Mouse (Mus musculus): ENCODE results near the gene Psma7. TPM values are rescaled to one million over a fixed set of nuclear protein-coding genes. Genes with fewer than 3 reads are reported as not detected.

Psma7 gene
- polyA plus RNA-seq (2012; fragmentation: generic; extraction: Trizol), result 395 TPM

DNA sequence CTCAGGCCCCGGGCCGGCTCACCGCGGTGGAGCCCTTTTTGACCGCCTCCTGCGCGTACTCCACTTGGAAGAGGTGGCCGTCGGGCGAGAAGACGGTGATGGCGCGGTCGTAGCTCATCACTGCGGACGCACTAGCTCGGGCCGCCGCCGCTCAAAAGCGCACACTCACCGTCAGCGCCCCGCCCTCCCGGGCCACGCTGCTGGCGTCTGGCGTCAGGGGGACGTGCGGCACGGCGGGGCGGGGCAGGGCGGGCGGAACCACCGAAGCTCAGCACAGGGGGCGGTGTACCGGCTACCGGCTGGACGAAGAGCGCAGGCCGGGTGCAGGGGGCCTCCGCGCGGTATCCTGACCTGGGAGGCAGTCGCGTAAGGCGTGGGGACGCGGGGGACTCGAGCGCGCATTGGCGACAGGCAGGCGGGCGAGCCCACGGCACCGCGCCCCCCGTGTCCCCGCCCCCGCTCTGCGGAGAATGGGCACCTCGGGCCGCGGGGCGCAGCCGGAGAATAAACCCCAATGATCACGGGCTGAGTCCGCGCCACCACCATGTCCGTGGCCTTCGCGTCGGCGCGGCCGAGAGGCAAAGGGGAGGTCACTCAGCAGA, at the start of gene Psma7, which contains the start of gene Ss18l1:
Gene Psma7, minus strand, starts transcription at position 178 of the 602 bp plus-strand sequence.
Gene Ss18l1, plus strand, starts transcription at position 254 of the 602 bp plus-strand sequence.
- H3ac ChIP-seq (ENCODE audit: control insufficient read depth, insufficient read length), result peak within 1 kb of the TSS; percentile 80
- peaks cover 14% of the 10 kb centered on the region for H3K36me3 ChIP-seq (ENCODE audit: control insufficient read depth, insufficient read depth)
- peaks cover 51% of the 10 kb centered on the region for H3K79me2 ChIP-seq (ENCODE audit: control insufficient read depth, insufficient read depth)
- H3K4me3 ChIP-seq, result peak within 1 kb of the TSS; percentile 71
- TF ChIP-seq MYOD1 (IDR thresholded peaks at IDR 0.05; ENCODE audit: control insufficient read depth in 1 of 3, insufficient read length in 2 of 3, low read depth in 2 of 3) (peak in 1 of 3 experiments; percentile 50), TCF3 (IDR thresholded peaks at IDR 0.05; ENCODE audit: insufficient read length, low read depth) (no peak), MAX (IDR thresholded peaks at IDR 0.05; ENCODE audit: low read depth) (no peak), SRF (IDR thresholded peaks at IDR 0.05; ENCODE audit: control insufficient read depth, insufficient read length, low read depth) (no peak), REST (IDR thresholded peaks at IDR 0.05; ENCODE audit: insufficient read depth, insufficient read length) (no peak), MYOG (IDR thresholded peaks at IDR 0.05; ENCODE audit: control insufficient read depth in 1 of 3, insufficient read depth in 1 of 3, insufficient read length in 2 of 3, low read depth in 2 of 3) (peak in 1 of 3 experiments; percentile 2), POLR2A (IDR thresholded peaks at IDR 0.05; ENCODE audit: insufficient read length, low read depth) (peak; percentile 94), USF1 (IDR thresholded peaks at IDR 0.05; ENCODE audit: low read depth) (no peak), POLR2AphosphoS2 (IDR thresholded peaks at IDR 0.05; ENCODE audit: insufficient read length, low read depth) (peak; percentile 94), E2F4 (IDR thresholded peaks at IDR 0.05; ENCODE audit: insufficient read depth) (peak; percentile 5), TCF12 (IDR thresholded peaks at IDR 0.05; ENCODE audit: insufficient read depth, poor library complexity, severe bottlenecking) (no peak), CEBPB (IDR thresholded peaks at IDR 0.05; ENCODE audit: insufficient read depth, poor library complexity, severe bottlenecking) (no peak)
- H3K27me3 ChIP-seq (ENCODE audit: control insufficient read depth, insufficient read depth, insufficient read length), result no peaks in the 10 kb centered on the region
- H3K4me2 ChIP-seq (ENCODE audit: low read depth), result peak within 1 kb of the TSS; percentile 98

DNA sequence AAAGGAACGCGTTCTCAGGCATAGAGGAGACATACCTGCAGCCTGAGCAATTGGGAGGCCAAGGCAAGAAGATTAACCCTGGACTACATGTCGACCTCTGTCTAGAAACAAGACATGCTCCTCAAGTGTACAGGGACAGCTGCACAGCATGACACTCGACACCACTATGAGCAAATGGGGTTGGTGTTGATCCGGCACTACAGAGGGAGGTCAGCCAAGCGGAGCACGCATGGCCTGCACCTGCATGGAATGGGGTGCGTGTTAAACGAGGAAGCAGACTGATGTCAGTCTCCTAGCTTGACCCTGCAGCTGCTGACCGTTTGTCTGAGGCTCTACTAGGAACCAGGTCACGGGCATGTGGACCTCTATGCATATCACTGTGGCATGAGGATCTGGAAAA, 48.1 kb upstream of the Psma7 start:
- Histone ChIP-seq H3ac (ENCODE audit: control insufficient read depth, insufficient read length) (no peak overlapping the region), H3K79me2 (ENCODE audit: control insufficient read depth, insufficient read depth) (no peaks in the 10 kb centered on the region), H3K4me2 (ENCODE audit: low read depth) (no peak overlapping the region), H3K4me3 (no peak overlapping the region), H3K36me3 (ENCODE audit: control insufficient read depth, insufficient read depth) (no peaks in the 10 kb centered on the region), H3K27me3 (ENCODE audit: control insufficient read depth, insufficient read depth, insufficient read length) (peaks cover 2% of the 10 kb centered on the region)
- TF ChIP-seq POLR2A (IDR thresholded peaks at IDR 0.05; ENCODE audit: insufficient read length, low read depth), result no peak
- no peak for TF ChIP-seq USF1 (IDR thresholded peaks at IDR 0.05; ENCODE audit: low read depth)
- peak; percentile 67 to 97 (median 91) for TF ChIP-seq MYOD1 (IDR thresholded peaks at IDR 0.05; ENCODE audit: control insufficient read depth in 1 of 3, insufficient read length in 2 of 3, low read depth in 2 of 3)
- TF ChIP-seq REST (IDR thresholded peaks at IDR 0.05; ENCODE audit: insufficient read depth, insufficient read length), result no peak
- TF ChIP-seq TCF12 (IDR thresholded peaks at IDR 0.05; ENCODE audit: insufficient read depth, poor library complexity, severe bottlenecking), result peak; percentile 50
- TF ChIP-seq SRF (IDR thresholded peaks at IDR 0.05; ENCODE audit: control insufficient read depth, insufficient read length, low read depth), result no peak
- TF ChIP-seq POLR2AphosphoS2 (IDR thresholded peaks at IDR 0.05; ENCODE audit: insufficient read length, low read depth), result no peak
- peak; percentile 90 to 97 (median 92) for TF ChIP-seq MYOG (IDR thresholded peaks at IDR 0.05; ENCODE audit: control insufficient read depth in 1 of 3, insufficient read depth in 1 of 3, insufficient read length in 2 of 3, low read depth in 2 of 3)
- no peak for TF ChIP-seq MAX (IDR thresholded peaks at IDR 0.05; ENCODE audit: low read depth)
- TF ChIP-seq TCF3 (IDR thresholded peaks at IDR 0.05; ENCODE audit: insufficient read length, low read depth), result peak; percentile 73

DNA sequence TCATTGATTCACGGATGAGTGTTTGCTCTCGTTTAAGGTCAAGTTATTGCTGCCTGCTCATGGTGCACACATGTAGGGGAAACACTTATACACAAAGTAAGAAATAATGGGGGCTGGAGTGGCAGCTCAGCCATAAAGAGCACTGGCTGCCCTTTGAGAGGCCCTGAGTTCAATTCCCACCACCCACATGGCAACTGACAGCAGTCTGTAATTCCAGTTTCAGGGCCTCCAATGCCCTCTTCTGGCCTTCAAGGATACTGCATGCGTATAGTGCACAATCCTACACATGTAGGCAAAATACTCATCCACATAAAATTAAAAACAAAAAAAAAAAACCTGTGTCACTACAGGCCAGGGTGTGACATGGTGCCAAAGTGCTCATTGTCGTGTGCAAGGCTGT, 45.2 kb upstream of the Psma7 start:
- Histone ChIP-seq H3K27me3 (ENCODE audit: control insufficient read depth, insufficient read depth, insufficient read length) (no peaks in the 10 kb centered on the region), H3K4me3 (no peak overlapping the region), H3K79me2 (ENCODE audit: control insufficient read depth, insufficient read depth) (no peaks in the 10 kb centered on the region), H3K4me2 (ENCODE audit: low read depth) (no peak overlapping the region), H3ac (ENCODE audit: control insufficient read depth, insufficient read length) (no peak overlapping the region), H3K36me3 (ENCODE audit: control insufficient read depth, insufficient read depth) (no peaks in the 10 kb centered on the region)
- TF ChIP-seq REST (IDR thresholded peaks at IDR 0.05; ENCODE audit: insufficient read depth, insufficient read length) (no peak), E2F4 (IDR thresholded peaks at IDR 0.05; ENCODE audit: insufficient read depth) (no peak), MAX (IDR thresholded peaks at IDR 0.05; ENCODE audit: low read depth) (no peak), TCF3 (IDR thresholded peaks at IDR 0.05; ENCODE audit: insufficient read length, low read depth) (no peak), CEBPB (IDR thresholded peaks at IDR 0.05; ENCODE audit: insufficient read depth, poor library complexity, severe bottlenecking) (no peak), POLR2A (IDR thresholded peaks at IDR 0.05; ENCODE audit: insufficient read length, low read depth) (no peak), TCF12 (IDR thresholded peaks at IDR 0.05; ENCODE audit: insufficient read depth, poor library complexity, severe bottlenecking) (no peak), POLR2AphosphoS2 (IDR thresholded peaks at IDR 0.05; ENCODE audit: insufficient read length, low read depth) (no peak), MYOG (IDR thresholded peaks at IDR 0.05; ENCODE audit: control insufficient read depth in 1 of 3, insufficient read depth in 1 of 3, insufficient read length in 2 of 3, low read depth in 2 of 3) (no peak), USF1 (IDR thresholded peaks at IDR 0.05; ENCODE audit: low read depth) (no peak)

DNA sequence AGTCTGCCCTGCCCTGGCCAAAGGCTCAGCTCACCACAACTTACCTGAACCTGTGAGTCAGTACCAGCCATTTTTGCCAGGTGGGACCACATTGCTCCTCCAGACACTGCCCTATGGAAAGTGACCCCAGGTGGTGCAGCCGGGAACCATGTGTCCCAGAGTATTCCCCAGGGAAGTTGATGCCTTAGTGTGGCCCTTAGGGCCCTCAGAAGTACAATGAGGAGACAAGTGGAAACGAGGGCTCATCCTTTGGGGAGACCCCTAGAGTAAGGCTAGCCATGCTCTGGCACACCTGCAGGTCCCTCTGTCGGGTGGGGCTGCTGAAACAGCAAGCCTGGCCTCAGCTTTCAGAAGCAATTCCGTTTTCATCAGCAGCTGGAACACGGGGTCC, 44.4 kb upstream of the Psma7 start:
- no peak overlapping the region for H3ac ChIP-seq (ENCODE audit: control insufficient read depth, insufficient read length)
- H3K4me3 ChIP-seq, result no peak overlapping the region
- no peaks in the 10 kb centered on the region for H3K79me2 ChIP-seq (ENCODE audit: control insufficient read depth, insufficient read depth)
- TF ChIP-seq SRF (IDR thresholded peaks at IDR 0.05; ENCODE audit: control insufficient read depth, insufficient read length, low read depth), result no peak
- no peak for TF ChIP-seq USF1 (IDR thresholded peaks at IDR 0.05; ENCODE audit: low read depth)
- no peak for TF ChIP-seq E2F4 (IDR thresholded peaks at IDR 0.05; ENCODE audit: insufficient read depth)
- TF ChIP-seq MYOD1 (IDR thresholded peaks at IDR 0.05; ENCODE audit: control insufficient read depth in 1 of 3, insufficient read length in 2 of 3, low read depth in 2 of 3), result no peak
- TF ChIP-seq TCF3 (IDR thresholded peaks at IDR 0.05; ENCODE audit: insufficient read length, low read depth), result no peak
- no peak for TF ChIP-seq TCF12 (IDR thresholded peaks at IDR 0.05; ENCODE audit: insufficient read depth, poor library complexity, severe bottlenecking)
- no peak for TF ChIP-seq REST (IDR thresholded peaks at IDR 0.05; ENCODE audit: insufficient read depth, insufficient read length)
- no peak for TF ChIP-seq CEBPB (IDR thresholded peaks at IDR 0.05; ENCODE audit: insufficient read depth, poor library complexity, severe bottlenecking)
- no peak for TF ChIP-seq MYOG (IDR thresholded peaks at IDR 0.05; ENCODE audit: control insufficient read depth in 1 of 3, insufficient read depth in 1 of 3, insufficient read length in 2 of 3, low read depth in 2 of 3)
- no peak for TF ChIP-seq MAX (IDR thresholded peaks at IDR 0.05; ENCODE audit: low read depth)
- no peak for TF ChIP-seq POLR2AphosphoS2 (IDR thresholded peaks at IDR 0.05; ENCODE audit: insufficient read length, low read depth)
- TF ChIP-seq POLR2A (IDR thresholded peaks at IDR 0.05; ENCODE audit: insufficient read length, low read depth), result no peak
- no peak overlapping the region for H3K4me2 ChIP-seq (ENCODE audit: low read depth)
- H3K27me3 ChIP-seq (ENCODE audit: control insufficient read depth, insufficient read depth, insufficient read length), result no peaks in the 10 kb centered on the region
- H3K36me3 ChIP-seq (ENCODE audit: control insufficient read depth, insufficient read depth), result no peaks in the 10 kb centered on the region
